Mouse (Mus musculus) G1E-ER4 (cell line): Measurements from ENCODE around the gene Slc39a7. TPM values are rescaled to one million over a fixed set of nuclear protein-coding genes. Genes with fewer than 3 reads are reported as not detected.

Source experiments
- GATA1 ChIP-seq: IDR thresholded peaks from one replicate; pipeline ENCODE4 v1.8.0; 2012; ENCODE audit warnings: low read length, inconsistent platforms
- polyA plus RNA-seq: library from polyadenylated mRNA; stranded (reverse); fragments of >175 nt; gene quantifications from 2 replicates; pipeline ENCODE4 v1.2.3, GENCODE M21; 2012

Gene Slc39a7
- polyA plus RNA-seq, 1 experiment = 100 TPM

GRCm38 (mm10) chr17:34036647-34037046, 5.2 kb upstream of the Slc39a7 start:
- no peak for TF ChIP-seq GATA1

- TF ChIP-seq GATA1 = no peak
These were observed 4.0 kb upstream of the Slc39a7 start for GRCm38 (mm10) chr17:34035517-34035916.

GRCm38 (mm10) chr17:34034064-34034463, 2.6 kb upstream of the Slc39a7 start:
- no peak for TF ChIP-seq GATA1

- no peak for TF ChIP-seq GATA1
These were observed 2.0 kb upstream of the Slc39a7 start for GRCm38 (mm10) chr17:34033441-34033840.

- no peak for TF ChIP-seq GATA1
These were observed 1.3 kb upstream of the Slc39a7 start for GRCm38 (mm10) chr17:34032806-34033205.

- TF ChIP-seq GATA1 = no peak
These were observed 721 bp upstream of the Slc39a7 start for GRCm38 (mm10) chr17:34032174-34032632.

- no peak for TF ChIP-seq GATA1
These were observed 588 bp downstream of the Slc39a7 start for GRCm38 (mm10) chr17:34030861-34031326.

GRCm38 (mm10) chr17:34029890-34030595, 1.4 kb downstream of the Slc39a7 start:
- TF ChIP-seq GATA1 = no peak

- TF ChIP-seq GATA1 = no peak
These were observed 2.2 kb downstream of the Slc39a7 start for GRCm38 (mm10) chr17:34029150-34029889.

- no peak for TF ChIP-seq GATA1
These were observed 2.9 kb downstream of the Slc39a7 start for GRCm38 (mm10) chr17:34028501-34029149.

GRCm38 (mm10) chr17:34027656-34028223, 3.7 kb downstream of the Slc39a7 start, which contains the start of gene H2-Ke6:
TSS of gene H2-Ke6 (minus strand) at chr17:34028060.
- no peak for TF ChIP-seq GATA1

- no peak for TF ChIP-seq GATA1
These were observed 4.4 kb downstream of the Slc39a7 start for GRCm38 (mm10) chr17:34026917-34027655.

GRCm38 (mm10) chr17:34026221-34026620, 5.3 kb downstream of the Slc39a7 start:
- no peak for TF ChIP-seq GATA1

- no peak for TF ChIP-seq GATA1
These were observed 5.7 kb downstream of the Slc39a7 start for GRCm38 (mm10) chr17:34025756-34026151.
